Mouse (Mus musculus) layer of hippocampus, adult 9-11 months (tissue): ENCODE results near the gene Wdr45b.
"Not testable (repeated sequence)": the region's sequence is repeated elsewhere in the genome, so short reads cannot be mapped to it uniquely, and the experiment has no call there.

ENCODE experiments used
- DNase-seq: peaks from one replicate; pipeline ENCODE4 v3.0.0; 2022

Wdr45b gene

GRCm38 (mm10) chr11:121326681-121327080, 27.6 kb downstream of the Wdr45b start:
- DNase-seq: no peak

GRCm38 (mm10) chr11:121326034-121326433, 28.2 kb downstream of the Wdr45b start:
- DNase-seq: no peak

DNA sequence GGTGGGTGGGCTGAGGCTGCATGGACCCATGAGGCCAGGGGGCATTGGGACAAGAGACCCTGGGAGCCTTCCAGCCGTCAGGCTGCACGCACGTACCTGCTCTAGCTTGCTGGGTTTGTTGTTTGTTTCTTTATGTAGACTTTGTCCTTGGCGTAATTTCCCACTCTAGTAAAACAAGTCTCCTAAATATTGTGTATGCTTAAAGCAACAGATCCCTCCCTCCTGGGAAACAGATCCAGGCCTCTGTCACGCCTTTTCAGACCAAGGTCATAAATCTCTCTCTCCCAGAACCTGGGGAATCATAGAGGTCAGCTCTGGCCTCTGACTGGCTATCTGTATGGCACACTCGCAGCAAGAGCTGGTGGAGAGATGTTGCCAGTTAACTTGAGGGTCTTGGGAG, 46.5 kb downstream of the Wdr45b start:
- not testable (repeated sequence) for DNase-seq

DNA sequence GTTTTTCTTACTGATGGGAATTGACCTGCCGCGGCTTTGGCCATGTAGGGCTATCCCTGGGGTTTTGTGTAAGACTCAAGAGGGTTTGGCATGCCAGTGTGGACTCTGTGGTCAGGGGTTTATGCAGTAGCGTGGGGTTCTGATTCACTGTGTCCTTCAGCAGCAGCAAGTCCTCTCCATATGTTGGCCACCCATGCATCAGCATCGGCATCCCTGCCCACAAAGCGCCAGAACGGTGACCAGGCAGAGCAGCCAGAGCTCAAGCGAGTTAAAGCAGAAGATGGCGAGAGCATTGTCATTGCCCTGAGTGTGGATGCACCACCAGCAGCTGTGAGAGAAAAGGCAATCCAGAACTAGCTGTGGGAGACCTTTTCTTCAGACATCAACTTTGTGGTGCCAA, 47.6 kb downstream of the Wdr45b start:
- no peak for DNase-seq

DNA sequence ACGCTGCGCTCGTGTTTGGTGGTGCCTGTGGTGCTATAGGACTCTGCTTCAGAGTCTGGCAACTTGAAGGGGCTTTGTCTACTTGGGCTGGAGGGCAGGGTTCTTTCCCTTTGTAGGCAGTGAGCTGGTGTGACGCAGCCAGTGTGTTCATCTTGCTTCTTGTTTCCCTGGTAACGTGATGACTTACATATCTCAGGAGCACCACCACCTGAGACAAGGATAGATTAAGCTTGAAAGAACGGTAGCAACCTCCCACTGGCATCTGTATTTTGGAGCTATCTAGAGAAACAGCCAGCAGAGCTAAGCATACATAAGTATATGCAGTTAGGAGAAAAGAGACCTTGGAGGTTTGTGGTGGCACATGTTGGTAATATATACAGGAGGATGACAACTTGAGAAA, 48.9 kb downstream of the Wdr45b start:
- peak; percentile 60 for DNase-seq

GRCm38 (mm10) chr11:121300265-121300664, 54.0 kb downstream of the Wdr45b start:
- DNase-seq: no peak

GRCm38 (mm10) chr11:121298493-121298892, 55.8 kb downstream of the Wdr45b start:
- no peak for DNase-seq

GRCm38 (mm10) chr11:121294771-121295170, 59.5 kb downstream of the Wdr45b start:
- no peak for DNase-seq

DNA sequence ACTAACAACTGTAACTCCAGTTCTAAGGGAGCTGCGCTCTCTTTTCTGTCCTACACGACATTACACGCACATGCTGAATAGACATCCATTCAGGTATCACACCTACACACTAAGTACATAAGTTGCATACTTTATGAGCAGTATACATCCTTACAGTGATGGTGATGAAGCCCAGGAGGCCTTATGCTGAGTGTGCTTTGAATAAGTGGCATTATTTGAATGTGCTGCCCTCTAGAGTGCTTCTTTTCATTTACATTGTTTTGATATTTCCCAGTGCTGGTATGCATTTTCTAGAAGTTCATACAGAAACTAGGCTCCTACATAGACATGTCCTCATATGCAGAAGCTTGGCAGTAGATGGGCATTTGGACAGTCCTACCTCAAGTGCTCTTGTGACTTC, 64.4 kb downstream of the Wdr45b start:
- no peak for DNase-seq

DNA sequence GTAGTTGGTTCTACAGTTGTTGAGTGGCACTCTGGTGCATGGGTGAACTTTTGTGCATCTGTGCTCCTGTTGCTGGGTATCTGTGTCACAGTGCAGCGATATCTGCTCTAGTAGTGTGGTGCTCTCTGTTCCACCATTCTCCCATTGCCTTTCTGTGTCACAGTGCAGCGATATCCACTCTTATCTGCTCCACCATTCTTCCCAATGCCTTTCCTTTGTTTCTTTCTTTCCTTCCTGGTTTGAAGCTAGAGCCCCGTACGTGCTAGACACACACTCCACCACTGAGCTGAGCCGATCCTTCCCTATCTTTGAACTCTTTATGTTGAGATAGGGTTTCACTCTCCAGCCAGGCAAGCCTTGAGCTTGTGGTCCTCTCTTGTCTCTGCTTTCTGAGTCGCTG, 71.3 kb downstream of the Wdr45b start:
- DNase-seq: no peak

DNA sequence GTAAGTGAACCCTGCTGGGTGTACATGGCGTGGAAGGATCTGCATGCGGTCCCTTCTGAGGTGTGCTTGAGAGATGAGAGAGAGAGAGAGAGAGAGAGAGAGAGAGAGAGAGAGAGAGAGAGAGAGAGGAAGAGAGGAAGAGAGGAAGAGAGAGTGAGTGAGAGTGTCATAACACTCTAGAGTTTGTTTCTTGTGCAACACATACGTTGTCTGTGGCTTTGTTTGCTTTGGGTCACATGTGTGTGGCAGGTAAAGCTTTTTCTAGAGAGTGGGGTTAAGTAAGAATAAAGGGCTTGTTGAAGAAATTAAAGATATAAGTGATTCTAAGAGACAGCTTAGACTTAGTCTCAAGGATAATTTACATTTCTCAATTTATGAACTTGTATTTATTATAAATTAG, 76.2 kb downstream of the Wdr45b start:
- no peak for DNase-seq

DNA sequence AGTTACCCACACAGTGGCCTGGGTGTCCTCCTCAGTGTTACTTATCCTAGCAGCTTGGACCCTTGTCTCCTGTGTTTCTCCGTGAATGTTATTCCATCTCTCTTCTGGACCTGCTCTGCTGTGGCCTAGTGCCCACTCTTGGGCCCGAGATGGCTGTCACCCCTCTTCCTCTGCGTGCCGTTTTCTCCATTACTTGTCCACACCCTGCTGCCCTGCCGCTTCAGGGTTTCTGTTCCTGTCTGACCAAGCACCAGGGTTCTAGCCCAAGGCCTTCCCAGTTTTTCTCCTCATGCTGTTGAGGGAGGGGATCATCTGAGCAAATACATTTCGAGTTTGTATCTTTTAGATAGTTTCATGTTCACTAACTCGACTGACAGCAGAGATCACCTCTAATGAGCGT, 76.7 kb downstream of the Wdr45b start:
- no peak for DNase-seq
